Mouse (Mus musculus) CH12.LX (cell line): ENCODE results near the gene Gm43064. TPM values are rescaled to one million over a fixed set of nuclear protein-coding genes. Genes with fewer than 3 reads are reported as not detected.

Experiments
- DNase-seq: peaks from one replicate; pipeline ENCODE4 v3.0.0-alpha.2; 2013; ENCODE audit errors: extremely low read depth
- H3K27ac ChIP-seq: 2 replicates; pipeline ENCODE4 v1.5.1; 2012; ENCODE audit warnings: low read depth, mild to moderate bottlenecking, control low read depth, moderate library complexity; ENCODE audit not compliant: insufficient read depth
- H3K27me3 ChIP-seq: replicated peaks from 2 replicates; pipeline ENCODE3; 2012; ENCODE audit warnings: inconsistent platforms
- H3K36me3 ChIP-seq, 2 experiments: replicated peaks in 1 of 2; 2 replicates each; pipeline versions ENCODE3 to v1.6.1; 2012; ENCODE audit warnings: inconsistent platforms in 1 of 2, low read length in 1 of 2, mild to moderate bottlenecking in 1 of 2, mixed read lengths in 1 of 2, moderate library complexity in 1 of 2; ENCODE audit not compliant: control insufficient read depth in 1 of 2, insufficient read depth in 1 of 2
- H3K4me1 ChIP-seq, 2 experiments: 2 replicates each; pipeline ENCODE4 v1.6.1; 2012; ENCODE audit warnings: inconsistent platforms in 1 of 2, moderate library complexity in 1 of 2; ENCODE audit not compliant: insufficient read depth in 2 of 2, control insufficient read depth in 1 of 2
- H3K4me2 ChIP-seq: 2 replicates; pipeline ENCODE4 v1.6.1; 2012; ENCODE audit warnings: low read depth, mild to moderate bottlenecking, control low read depth; ENCODE audit not compliant: poor library complexity, insufficient read depth, severe bottlenecking
- H3K4me3 ChIP-seq, 3 experiments: fragments of 150-350 bp in 1 of 3; sonication (generic) in 1 of 3; replicated peaks in 1 of 3; 2 replicates each; pipeline versions ENCODE3 to v1.5.1; 2011 to 2012; ENCODE audit warnings: low read depth in 2 of 3, low read length in 2 of 3, mild to moderate bottlenecking in 2 of 3, moderate library complexity in 2 of 3, control low read depth in 1 of 3, improper control_type of control experiment in 1 of 3, inconsistent platforms in 1 of 3, mixed read lengths in 1 of 3; ENCODE audit not compliant: poor library complexity in 1 of 3
- H3K79me2 ChIP-seq: replicated peaks from 2 replicates; pipeline ENCODE4 v1.6.1; 2012; ENCODE audit warnings: mild to moderate bottlenecking, moderate library complexity; ENCODE audit not compliant: control insufficient read depth, poor library complexity, insufficient read depth, severe bottlenecking; ENCODE audit errors: extremely low read depth
- H3K9ac ChIP-seq: 2 replicates; pipeline ENCODE4 v1.6.1; 2012; ENCODE audit warnings: low read depth, mild to moderate bottlenecking, control low read depth, moderate library complexity; ENCODE audit not compliant: insufficient read depth
- H3K9me3 ChIP-seq: replicated peaks from 2 replicates; pipeline ENCODE3; 2012; ENCODE audit warnings: low read length, inconsistent platforms, mixed read lengths
- CHD1 ChIP-seq: IDR thresholded peaks from 2 replicates; pipeline ENCODE4 v1.6.1; 2012; ENCODE audit warnings: low read depth, low read length, improper control_type of control experiment, inconsistent platforms
- E2F4 ChIP-seq: IDR thresholded peaks from 2 replicates; pipeline ENCODE4 v1.6.1; 2011; ENCODE audit warnings: low read depth, low read length, improper control_type of control experiment; ENCODE audit not compliant: insufficient replicate concordance
- ELF1 ChIP-seq: IDR thresholded peaks from 2 replicates; pipeline ENCODE4 v1.6.1; 2014; ENCODE audit warnings: low read depth, mild to moderate bottlenecking, inconsistent platforms, low read length, improper control_type of control experiment
- ETS1 ChIP-seq: conservative IDR thresholded peaks from 2 replicates; pipeline ENCODE4 v1.6.1; 2012; ENCODE audit warnings: low read depth, mild to moderate bottlenecking, inconsistent platforms, low read length, improper control_type of control experiment, moderate library complexity
- IRF4 ChIP-seq: IDR thresholded peaks from 2 replicates; pipeline ENCODE4 v1.6.1; 2014; ENCODE audit warnings: low read depth, mild to moderate bottlenecking, inconsistent platforms, low read length, improper control_type of control experiment
- KAT2A ChIP-seq: IDR thresholded peaks from 2 replicates; pipeline ENCODE4 v1.6.1; 2012; ENCODE audit warnings: low read length, improper control_type of control experiment, inconsistent platforms; ENCODE audit not compliant: insufficient replicate concordance
- MAX ChIP-seq: IDR thresholded peaks from 2 replicates; pipeline ENCODE4 v1.6.1; 2011; ENCODE audit warnings: low read length, improper control_type of control experiment
- MYC ChIP-seq: IDR thresholded peaks from 2 replicates; pipeline ENCODE4 v1.6.1; 2011; ENCODE audit warnings: low read depth, mild to moderate bottlenecking, improper control_type of control experiment, low read length
- NELFE ChIP-seq: IDR thresholded peaks from 2 replicates; pipeline ENCODE4 v1.6.1; 2011; ENCODE audit warnings: low read depth, low read length, improper control_type of control experiment
- PAX5 ChIP-seq: IDR thresholded peaks from 2 replicates; pipeline ENCODE4 v1.6.1; 2012; ENCODE audit warnings: low read length, inconsistent platforms, mixed read lengths
- POLR2A ChIP-seq: IDR thresholded peaks from 2 replicates; pipeline ENCODE4 v1.6.1; 2011; ENCODE audit warnings: low read depth, mild to moderate bottlenecking, improper control_type of control experiment, low read length
- SMC3 ChIP-seq: IDR thresholded peaks from 2 replicates; pipeline ENCODE4 v1.6.1; 2011; ENCODE audit warnings: low read depth, low read length, improper control_type of control experiment
- TBP ChIP-seq: conservative IDR thresholded peaks from 2 replicates; pipeline ENCODE4 v1.6.1; 2011; ENCODE audit warnings: low read depth, low read length, improper control_type of control experiment
- TCF12 ChIP-seq: IDR thresholded peaks from 2 replicates; pipeline ENCODE4 v1.6.1; 2014; ENCODE audit warnings: low read depth, mild to moderate bottlenecking, inconsistent platforms, low read length, improper control_type of control experiment
- USF1 ChIP-seq: IDR thresholded peaks from 2 replicates; pipeline ENCODE4 v1.6.1; 2014; ENCODE audit warnings: low read depth, mild to moderate bottlenecking, inconsistent platforms, low read length, improper control_type of control experiment
- ZC3H11A ChIP-seq: IDR thresholded peaks from 2 replicates; pipeline ENCODE4 v1.6.1; 2012; ENCODE audit warnings: low read depth, mild to moderate bottlenecking, inconsistent platforms, low read length, improper control_type of control experiment
- ZNF384 ChIP-seq: IDR thresholded peaks from 2 replicates; pipeline ENCODE4 v1.6.1; 2012; ENCODE audit warnings: low read depth, low read length, improper control_type of control experiment, inconsistent platforms
- dilution Hi-C: fragments of 300-500 bp; cut with MboI; formaldehyde crosslinking; loops from 2 replicates; pipeline ENCODE4 v1.14.3; 2020; ENCODE audit warnings: low sequenced_read_pairs; ENCODE audit not compliant: extremely low pct_unique_long_range_greater_than_20kb, extremely low pct_ligation_motif_present
- in situ Hi-C: fragments of 300-500 bp; cut with MboI; formaldehyde crosslinking; loops from 3 replicates; pipeline ENCODE4 v1.14.3; 2019; ENCODE audit warnings: low sequenced_read_pairs, low pct_ligation_motif_present, low pct_unique_long_range_greater_than_20kb, mixed read lengths
- polyA plus RNA-seq: library from polyadenylated mRNA; unstranded; fragments of >175 nt; gene quantifications from 2 replicates; pipeline ENCODE4 v1.2.1, GENCODE M21; 2012; ENCODE audit warnings: low read depth; ENCODE audit not compliant: insufficient read length
- total RNA-seq, 2 experiments: library from RNA; depleted of rRNA; stranded (reverse); fragments of 300-350 nt in 1 of 2; fragments of >200 nt in 1 of 2; gene quantifications; 2 replicates each; pipeline ENCODE4 v1.2.3; 2012 to 2014

Gm43064 gene
- total and polyA plus RNA-seq, 3 experiments = 0.91 to 3.1 TPM; not detected in 1

DNA sequence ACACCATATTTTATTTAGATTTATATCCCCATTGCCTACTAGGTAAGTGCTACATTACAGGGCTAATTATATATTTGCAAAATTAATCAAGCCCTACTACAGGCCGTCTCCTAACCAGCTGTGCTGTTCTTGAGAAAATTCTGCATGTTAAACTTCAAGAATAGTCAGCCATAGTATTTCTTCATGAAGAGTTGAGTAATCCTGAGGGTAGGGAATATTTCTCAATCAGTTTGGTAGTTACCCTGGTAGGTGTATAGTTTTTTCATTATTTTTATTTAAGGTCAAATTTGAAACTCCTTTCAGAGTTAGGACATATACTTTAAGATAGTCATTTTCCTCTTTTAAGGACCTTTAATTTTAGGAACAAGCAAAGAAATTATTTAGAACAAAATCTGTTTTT is 3.7 kb upstream of the Gm43064 start:
- DNase-seq = no peak
- TF ChIP-seq NELFE (no peak), KAT2A (no peak), PAX5 (no peak), SMC3 (no peak), MAX (no peak), TCF12 (no peak), ZC3H11A (no peak), ETS1 (no peak), MYC (no peak), ELF1 (no peak), POLR2A (no peak)
- peaks cover 47% of the 10 kb centered on the region for H3K79me2 ChIP-seq
- no peak overlapping the region for H3K4me2 ChIP-seq
- no peak overlapping the region for H3K4me3 ChIP-seq
- in situ Hi-C loops = no loop called here
- peaks cover 21 to 76% of the 10 kb centered on the region in 2 experiments; a peak in 3 of 4 replicates for H3K4me1 ChIP-seq
- peaks cover 24 to 43% of the 10 kb centered on the region in 2 experiments for H3K36me3 ChIP-seq
- dilution Hi-C loops = no loop called here
- H3K27me3 ChIP-seq = no peaks in the 10 kb centered on the region
- no peak overlapping the region for H3K27ac ChIP-seq
- no peaks in the 10 kb centered on the region for H3K9me3 ChIP-seq
- H3K9ac ChIP-seq = no peak overlapping the region

DNA sequence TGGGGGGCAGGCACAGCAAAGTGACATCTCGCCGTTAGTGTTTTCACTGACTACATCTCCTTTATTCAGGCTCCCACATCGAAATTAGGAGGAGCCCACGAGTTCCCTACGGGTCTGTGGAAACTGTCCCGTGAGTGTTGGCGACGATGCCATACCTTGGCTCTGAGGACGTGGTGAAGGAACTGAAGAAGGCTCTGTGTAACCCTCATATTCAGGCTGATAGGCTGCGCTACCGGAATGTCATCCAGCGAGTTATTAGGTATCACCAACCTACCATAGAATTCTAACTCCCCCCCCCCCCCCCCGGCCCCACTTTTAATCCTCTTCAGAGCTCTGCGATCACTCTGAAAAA is 402 bp downstream of the Gm43064 start:
- in situ Hi-C loops (no loop called here), dilution Hi-C loops (no loop called here)
- Histone ChIP-seq H3K27ac (peak overlapping the region; percentile 36; the same call in 1 of the 2 replicates), H3K79me2 (peaks cover 48% of the 10 kb centered on the region), H3K4me2 (peak overlapping the region; percentile 18), H3K27me3 (no peaks in the 10 kb centered on the region), H3K4me1 (peaks cover 5 to 51% of the 10 kb centered on the region in 2 experiments; a peak in 3 of 4 replicates), H3K9ac (peak overlapping the region; percentile 85), H3K36me3 (peaks cover 22 to 60% of the 10 kb centered on the region in 2 experiments), H3K9me3 (no peaks in the 10 kb centered on the region), H3K4me3 (peak overlapping the region; percentile 88 to 90 (median 89))
- no peak for TF ChIP-seq E2F4
- TF ChIP-seq ZNF384 = no peak
- TF ChIP-seq IRF4 = no peak
- TF ChIP-seq TBP = 0 out of 2 replicates have a peak, but pooled peaks have one; percentile 22
- no peak for DNase-seq

DNA sequence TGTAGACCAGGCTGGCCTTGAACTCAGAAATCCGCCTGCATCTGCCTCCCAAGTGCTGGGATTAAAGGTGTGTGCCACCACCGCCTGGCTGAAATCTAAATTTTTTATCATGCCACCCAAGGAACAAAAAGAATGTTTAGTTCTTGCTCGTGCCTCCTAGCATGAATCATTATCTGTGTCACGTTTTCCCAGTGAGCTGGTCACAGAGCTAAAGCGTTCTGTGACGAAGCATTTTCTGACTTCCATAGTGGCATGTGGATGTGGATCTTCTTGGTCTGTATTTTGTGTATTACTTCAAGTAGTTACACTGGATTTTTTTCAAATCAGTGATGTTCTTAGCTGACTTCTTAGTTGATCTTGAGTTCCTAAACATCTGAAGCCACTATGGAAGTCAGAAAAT is 1.6 kb downstream of the Gm43064 start:
- Histone ChIP-seq H3K9me3 (no peaks in the 10 kb centered on the region), H3K4me3 (no peak overlapping the region), H3K9ac (0 out of 2 replicates have a peak overlapping the region, but pooled peaks have one; percentile 85), H3K27me3 (no peaks in the 10 kb centered on the region), H3K4me1 (peaks cover 5 to 41% of the 10 kb centered on the region in 2 experiments; a peak in 3 of 4 replicates), H3K4me2 (no peak overlapping the region), H3K36me3 (peaks cover 26 to 63% of the 10 kb centered on the region in 2 experiments), H3K79me2 (peaks cover 46% of the 10 kb centered on the region), H3K27ac (no peak overlapping the region)
- no peak for TF ChIP-seq USF1
- no peak for TF ChIP-seq CHD1
- TF ChIP-seq ETS1 = no peak
- dilution Hi-C loops = no loop called here
- in situ Hi-C loops = no loop called here
- DNase-seq = no peak
